Mouse (Mus musculus) frontal cortex, adult 2 months (tissue): ENCODE measurements around the gene Col18a1. TPM values are rescaled to one million over a fixed set of nuclear protein-coding genes. Genes with fewer than 3 reads are reported as not detected.

ENCODE experiments used
- DNase-seq, 2 experiments: peaks; one replicate each; pipeline ENCODE4 v3.0.0; 2022; ENCODE audit warnings: low spot score in 1 of 2; ENCODE audit errors: extremely low spot score in 1 of 2
- polyA plus RNA-seq: library from polyadenylated mRNA; depleted of rRNA; stranded (reverse); fragments of >200 nt; gene quantifications from 2 replicates; pipeline ENCODE4 v1.2.3, GENCODE M21; 2012

Gene Col18a1
- polyA plus RNA-seq, 1 experiment: 3.8 TPM

DNA sequence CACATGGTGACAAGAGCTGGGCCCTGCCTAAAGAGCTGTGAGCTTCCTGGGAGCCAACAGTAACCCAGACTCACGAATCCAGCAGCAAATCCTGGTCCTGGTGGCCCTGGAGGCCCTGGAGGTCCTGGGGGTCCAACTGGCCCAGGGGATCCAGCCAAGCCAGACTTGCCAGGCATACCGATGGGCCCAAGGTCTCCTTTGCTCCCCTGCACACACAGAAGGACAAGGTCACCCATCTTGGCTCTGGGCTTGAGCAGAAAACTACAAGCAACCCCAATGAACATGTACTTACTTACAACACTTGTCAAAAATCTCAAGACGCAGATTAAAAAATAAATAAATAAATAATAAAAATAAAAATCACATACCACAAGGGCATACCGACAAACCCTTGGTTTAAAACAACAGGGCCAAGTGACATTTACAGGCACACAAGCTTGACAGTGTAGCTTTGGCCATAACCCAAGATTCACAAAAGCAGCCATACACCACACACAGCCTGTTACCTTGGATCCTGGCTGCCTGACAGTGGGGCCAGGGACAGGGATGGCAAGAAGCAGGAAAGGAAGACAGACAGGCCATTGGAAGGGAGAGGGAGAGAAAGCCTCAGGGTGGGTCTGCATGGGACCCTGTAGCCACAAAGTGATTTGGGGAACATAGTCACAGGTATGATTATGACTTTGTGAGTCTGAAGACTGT lies 91.9 kb downstream of the Col18a1 start:
- no peak for DNase-seq

DNA sequence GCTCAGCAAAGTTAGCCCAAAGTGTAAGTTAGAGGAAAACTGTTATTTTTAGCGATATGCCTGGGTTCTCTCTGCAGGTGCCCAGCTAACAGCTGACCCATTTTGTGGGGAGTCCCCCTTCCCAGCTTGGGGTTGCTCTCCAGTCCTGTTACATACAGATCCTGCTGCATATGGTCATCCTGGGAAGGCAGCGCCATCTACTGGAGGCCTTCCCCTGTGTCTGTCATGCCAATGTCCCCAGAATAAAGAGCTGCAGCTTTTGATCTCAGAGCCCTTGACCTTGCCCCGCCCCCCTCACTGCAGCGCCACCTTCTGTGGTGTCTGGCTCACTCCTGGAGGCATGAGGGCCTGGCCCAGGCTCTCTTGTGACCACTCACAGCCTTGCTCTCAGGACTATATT lies 96.3 kb downstream of the Col18a1 start:
- peak; percentile 26 to 78 for DNase-seq

DNA sequence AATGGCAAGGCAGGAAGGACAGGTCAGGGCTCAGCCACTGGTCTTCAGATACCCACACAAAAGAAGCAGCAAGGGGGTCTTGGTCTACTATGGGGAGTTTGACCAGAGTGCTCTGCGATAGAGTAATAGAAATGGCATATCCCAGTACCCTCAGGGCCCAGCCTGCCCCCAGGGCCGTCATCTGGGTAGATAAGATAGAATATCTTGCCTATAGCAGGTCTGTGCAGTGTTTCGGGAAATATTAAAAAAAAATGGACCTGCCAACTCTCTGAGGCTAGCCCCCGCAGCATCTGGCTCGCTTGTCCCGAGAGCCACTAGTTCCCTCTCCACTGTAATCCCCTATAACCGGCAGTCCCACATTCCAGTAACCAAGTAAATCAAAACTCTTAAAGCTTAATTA lies 97.9 kb downstream of the Col18a1 start:
- no peak for DNase-seq

DNA sequence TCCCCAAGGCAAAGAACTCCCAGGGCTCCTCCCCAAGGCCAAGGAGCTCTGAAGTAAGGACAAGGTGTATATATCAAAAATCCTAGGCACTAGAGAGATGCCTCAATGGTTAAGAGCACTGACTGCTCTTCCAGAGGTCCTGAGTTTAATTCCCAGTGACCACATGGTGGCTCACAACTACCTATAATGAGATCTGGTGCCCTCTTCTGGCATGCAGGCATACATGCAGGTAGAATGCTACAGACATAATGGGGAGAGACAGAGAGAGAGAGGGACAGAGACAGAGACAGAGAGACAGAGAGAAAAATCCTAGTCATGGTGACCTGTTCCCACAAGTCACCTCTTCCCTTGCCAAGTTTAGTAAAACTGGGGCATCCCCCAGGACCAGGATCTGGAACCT lies 101.7 kb downstream of the Col18a1 start:
- DNase-seq: no peak

DNA sequence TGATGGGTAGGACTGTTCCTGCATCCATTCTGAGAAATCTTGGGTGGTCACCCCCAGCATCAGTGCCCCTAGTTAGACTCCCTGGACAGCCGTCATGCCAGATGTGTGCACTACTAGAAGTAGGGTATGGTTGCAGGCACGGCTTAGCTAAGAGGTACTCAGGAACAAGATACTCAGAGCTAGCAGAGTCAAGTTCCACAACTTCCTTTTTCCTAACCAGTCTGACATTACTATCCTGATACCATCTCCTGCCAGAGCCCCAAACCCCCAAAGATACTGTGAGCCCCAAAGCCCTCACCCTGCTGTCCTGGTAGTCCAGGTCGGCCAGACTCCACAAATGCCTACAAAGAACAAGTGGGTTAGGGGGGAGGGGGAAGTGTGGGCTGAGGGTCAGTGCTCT lies 102.1 kb downstream of the Col18a1 start:
- DNase-seq: no peak

DNA sequence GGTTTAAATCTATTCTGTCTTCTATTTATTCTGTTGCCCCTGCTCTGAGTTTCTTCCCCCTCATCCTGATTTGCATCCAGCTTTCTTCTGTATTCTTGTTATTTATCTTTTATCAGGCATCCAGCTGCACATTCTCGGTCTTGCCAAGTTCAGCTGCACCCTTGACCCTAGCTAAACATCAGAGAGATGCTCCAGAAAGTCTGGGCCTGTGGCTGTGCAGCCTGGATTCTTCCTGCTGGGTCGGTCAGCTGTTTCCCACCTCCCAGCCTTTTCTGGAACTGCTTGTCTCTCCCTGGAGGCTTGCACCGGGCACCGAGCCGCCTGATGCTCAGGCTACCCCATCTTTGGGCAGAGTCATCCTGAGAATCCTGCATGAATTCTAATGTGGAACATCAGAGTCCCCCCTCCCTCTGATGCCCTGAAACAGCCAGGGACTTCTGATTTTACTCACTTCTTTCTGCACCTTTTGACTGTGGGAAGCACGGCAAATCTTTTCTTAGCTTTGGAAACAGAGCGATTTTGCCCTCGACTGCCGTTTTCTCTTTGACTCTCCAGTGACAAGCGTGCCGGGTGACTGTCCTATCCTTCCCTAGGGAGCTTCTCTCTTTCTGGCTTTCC lies 103.8 kb downstream of the Col18a1 start:
- peak in 1 of 2 experiments; percentile 8 for DNase-seq

DNA sequence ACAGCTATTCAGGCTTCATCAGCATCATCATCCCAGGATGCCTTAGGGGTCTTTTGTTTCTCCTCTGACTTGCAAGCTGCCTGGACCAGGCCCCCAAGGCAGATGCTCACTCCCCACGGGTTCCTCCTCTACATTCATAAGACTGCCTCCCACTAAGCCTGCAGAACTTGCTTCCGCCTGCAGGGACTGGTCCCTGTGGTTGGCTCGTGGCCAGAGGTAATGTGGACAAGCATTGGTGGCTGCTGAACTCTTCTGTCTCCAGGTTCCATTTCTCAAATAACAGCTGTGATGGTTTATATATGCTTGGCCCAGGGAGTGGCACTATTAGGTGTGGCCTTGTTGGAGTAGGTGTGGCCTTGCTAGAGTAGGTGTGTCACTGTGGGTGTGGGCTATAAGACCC lies 104.9 kb downstream of the Col18a1 start:
- DNase-seq: no peak

DNA sequence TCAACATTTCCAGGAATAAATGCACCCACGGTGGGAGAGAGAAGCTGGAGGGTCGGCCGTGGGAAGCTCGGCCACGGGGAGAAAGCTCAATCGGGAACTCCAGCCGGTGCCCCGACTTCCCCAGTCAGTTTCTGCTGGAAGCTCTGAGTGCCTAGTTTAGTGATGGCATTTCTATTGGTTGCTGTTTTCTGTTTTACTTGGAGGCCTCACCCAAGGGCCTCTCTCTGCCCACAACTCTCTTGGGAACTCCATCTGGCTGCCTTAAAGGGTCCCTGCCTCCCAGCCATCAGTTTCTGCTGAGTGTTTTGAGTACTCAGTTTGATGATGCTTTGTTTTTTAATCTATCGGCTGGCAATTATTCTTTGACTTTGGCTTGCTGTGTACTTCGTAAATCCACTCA lies 109.6 kb downstream of the Col18a1 start:
- no peak for DNase-seq

DNA sequence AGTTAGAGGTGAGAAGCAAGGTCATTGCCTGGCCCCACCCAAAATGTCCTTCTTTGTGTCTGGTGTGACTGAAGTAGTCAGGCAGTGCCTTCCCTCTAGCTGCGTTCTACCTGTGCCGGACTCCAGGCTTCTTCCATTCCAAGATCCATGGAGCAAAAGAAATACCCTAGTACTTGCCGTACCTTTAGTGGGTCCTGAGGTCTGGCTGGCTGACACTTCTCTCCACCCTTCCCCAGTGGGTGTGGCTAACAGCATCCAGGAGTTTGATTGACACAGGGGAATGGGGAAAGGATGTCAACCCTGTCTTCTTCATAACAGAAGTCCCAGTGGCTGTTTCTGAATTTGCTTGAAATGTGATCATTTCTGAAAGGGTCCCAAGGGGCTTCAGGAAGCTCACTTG lies 117.7 kb downstream of the Col18a1 start:
- no peak for DNase-seq

DNA sequence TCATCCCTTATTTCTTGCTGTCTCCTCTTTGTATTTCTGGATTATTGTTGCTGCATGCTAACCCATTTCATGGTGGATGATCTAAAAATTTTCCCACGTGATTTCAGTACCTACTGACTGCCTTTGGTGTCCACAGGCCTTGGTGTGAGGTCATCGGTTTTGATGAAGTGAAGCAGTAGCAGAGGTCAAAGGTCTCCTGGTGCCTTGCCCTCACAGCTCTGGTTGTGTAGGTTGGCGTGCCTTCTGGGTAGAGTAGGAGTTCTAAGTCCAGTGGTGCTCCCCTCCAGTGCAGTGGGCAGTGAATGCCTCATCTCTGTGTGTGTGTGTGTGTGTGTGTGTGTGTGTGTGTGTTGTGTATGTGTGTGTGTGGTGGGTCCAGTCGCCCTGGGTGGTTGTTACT lies 118.2 kb downstream of the Col18a1 start:
- no peak for DNase-seq

DNA sequence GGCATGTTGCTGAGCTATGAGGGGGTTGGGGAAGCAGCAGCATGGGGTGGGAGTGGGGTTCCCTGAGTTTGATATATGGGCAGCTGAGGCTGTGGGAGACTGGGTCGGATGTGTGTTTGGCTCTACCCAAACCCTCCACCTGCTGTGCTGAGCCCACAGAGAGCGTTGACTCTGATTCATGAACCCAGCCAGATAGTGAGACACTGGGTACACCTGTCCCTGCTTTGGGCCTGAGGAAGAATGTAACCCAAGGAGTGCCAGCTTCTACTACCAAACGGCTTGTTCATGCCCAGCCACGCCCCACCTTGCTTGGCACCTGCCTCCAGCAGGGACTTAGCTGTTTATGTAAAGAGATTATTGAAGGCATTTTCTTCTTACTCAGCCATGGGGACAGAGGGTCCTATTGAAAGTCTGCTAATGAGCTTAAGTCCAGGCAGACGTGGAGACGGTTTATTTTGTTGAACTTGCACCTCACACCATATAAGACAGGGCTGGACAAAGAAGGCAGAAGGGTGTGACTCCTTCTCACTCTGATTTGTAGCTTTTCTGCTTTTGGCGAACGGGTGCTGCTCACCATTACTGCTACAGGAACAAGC lies 127.7 kb downstream of the Col18a1 start:
- DNase-seq: no peak

DNA sequence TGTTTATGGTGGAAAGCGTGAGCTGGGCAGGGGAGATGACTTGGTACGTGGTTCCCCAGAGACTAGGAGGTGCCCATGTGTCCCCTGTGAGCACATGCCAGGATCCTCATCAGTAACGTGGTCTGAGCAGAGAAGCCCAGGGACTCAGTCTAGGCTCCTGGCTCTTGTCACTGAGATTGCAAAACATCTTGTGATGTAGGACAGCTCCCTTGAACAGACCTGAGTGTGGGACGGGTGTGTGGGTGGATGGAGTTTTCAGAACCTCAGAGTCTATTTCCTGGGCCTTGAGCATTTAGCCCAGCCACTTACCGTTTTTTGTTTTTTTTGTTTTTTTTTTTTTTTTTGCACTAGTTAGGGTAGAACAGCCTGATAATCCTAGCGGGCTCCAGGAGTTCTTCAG lies 130.9 kb downstream of the Col18a1 start:
- peak; percentile 80 to 87 for DNase-seq

DNA sequence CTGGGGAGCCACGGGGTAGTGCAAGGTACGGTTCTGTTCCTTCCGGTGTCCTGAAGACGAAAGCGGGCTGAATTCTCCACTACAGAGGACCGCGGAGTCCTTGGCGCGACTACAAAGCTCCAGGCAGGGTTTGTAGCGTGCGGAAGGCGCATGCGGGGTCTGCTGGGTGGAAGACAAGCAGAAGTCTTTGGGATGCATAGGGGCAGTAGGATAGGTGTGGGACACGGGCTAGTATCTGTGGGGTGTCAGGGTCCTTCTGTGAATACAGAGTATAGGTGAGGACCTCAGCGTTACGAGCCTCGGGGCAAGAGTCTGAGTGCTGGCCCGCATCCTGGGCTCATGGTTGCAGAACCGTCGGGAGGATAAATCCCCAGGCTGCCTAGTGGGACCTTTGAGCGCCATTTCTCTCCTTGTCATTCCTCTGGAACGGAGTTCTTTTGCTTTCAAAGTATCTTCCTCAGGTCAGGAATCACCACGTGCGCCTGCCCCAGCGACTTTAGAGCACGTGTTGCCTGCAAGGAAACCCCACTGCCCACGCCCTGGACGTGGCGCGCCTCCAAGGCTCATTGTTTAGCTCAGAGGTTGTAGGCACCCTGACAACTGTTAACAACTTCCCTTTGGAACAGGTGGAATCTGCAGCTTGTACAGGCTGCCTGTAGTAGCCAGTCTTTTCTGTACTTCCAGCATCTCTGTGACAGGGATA lies 132.9 kb downstream of the Col18a1 start:
- DNase-seq: peak; percentile 29 to 71

DNA sequence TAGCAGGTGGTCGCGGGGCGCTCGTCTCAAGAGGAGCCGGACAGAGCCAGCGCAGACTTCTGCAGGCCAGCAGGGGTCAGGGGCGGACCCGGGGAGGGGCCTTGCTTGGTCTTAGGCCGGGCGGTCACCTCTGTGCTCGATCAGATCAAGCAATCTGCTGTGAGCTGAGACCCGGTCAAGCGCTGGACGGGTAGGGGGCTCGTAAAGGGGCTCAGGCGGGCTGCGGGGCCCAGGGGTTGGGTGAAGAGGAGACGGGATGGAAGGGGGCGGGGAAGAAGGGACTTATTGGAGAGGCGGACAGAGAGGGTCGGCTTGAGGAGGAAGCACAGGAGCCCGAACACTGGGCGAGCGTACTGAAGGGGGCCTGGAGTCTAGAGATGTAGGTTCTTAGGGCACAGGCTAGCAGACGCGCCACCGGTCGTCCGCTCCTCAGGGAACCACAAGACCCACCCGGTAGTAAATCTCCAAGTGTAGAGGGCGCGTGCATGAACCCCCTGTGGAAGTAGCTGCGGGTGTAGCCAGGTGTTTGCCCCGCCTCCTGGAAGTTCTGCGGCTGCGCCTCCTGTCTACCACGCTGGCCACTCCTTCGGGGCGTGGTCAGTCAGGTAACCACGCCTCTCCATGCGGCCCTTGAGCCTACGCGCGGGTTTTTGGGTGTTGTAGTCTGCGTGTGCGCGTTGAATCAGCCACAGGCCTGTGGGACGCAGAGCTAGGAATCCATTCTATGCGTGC lies 133.6 kb downstream of the Col18a1 start:
- DNase-seq: peak; percentile 86 to 96

DNA sequence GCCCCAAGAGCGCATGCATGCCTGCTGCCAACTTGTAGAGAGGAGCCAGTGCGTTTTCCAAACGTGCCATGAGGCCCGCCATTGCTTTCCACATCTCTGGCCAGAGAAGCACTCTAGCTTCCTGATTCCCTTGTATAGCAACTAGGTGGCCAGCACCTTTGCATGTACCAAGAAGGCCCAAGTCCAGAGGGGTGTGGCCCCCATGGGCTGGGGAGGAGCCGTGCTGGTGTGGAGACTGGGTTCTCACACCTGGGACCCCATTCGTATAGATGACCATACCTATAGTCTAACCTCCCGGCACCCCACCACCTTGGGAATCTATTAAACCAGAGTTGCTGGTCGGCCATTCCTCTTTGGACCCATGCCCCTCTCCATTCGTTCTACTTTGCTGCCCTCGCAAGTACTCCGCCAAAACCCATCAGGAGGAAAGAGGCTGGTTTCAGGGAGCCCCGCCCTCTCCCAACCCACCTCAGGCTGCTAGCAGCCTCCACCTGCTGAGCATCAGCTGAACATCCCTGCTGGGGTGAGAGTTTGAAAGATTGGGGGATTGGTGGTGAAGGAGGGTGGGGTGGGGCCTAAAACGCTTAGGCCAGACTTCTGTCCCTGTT lies 134.5 kb downstream of the Col18a1 start, which contains the start of gene Slc19a1:
Slc19a1 (plus strand) TSS at position 474 of the 608 bp plus-strand sequence.
- no peak for DNase-seq

DNA sequence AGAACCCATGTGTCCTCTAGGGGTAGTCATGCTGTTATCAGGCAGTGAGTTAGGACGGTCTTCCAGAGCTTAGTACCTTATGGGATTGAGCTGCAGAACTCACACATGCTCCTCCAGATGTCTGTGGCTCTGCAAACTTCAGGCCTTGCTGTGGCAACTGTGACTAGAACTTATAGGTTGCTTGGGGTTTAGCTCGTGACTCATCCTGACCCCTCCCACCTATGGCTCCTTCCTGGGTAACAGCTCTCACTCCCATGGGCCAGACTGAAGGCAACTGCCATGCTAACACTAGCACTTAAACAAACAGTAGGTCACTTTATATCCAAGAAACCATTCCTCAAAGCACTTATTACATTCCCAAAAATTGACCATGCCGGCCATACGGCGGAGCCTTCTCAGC lies 135.7 kb downstream of the Col18a1 start:
- no peak for DNase-seq

DNA sequence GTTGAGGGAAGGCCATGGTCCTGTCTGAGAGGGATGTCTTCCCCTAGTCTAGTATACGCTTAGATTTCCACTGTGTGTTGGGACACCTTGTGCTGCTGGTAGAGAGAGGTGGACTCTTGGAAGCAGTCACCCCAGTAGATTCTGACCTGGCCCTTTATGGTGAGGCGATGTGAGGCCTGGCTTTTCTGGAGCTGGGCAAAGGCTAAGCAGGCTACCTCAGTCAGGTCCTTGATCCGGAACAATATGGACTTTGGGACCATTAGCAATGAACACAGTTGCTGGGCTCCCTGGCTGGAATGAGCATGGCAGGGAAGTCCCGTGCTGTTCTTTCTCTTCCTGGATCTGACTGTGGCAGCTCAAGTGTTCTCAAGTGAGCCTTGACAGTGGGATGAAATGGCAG lies 136.6 kb downstream of the Col18a1 start:
- DNase-seq: no peak

DNA sequence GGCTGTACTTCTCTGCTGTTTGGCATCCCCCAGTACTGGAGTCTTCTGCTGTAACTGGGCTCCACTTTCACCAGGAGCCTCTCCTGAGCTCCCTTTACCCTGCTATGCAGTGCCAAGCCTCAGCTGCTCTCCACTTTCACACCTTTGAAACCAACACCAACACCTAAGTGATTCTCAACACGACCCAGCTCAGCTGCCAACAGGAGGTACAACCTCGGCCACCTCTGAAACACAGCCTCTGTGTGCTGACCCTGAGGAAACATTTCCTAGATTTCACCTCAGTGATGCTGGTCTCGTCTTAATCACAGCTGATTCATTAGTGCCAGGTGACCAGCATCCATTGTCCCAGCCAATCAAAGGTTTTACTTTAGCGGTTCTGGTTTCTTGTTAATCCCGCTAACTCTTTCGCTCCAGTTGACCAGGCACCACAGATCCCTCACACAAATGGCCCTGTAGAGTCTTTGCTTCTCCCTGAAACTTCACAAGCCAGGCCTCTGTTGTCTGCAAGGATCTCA lies 137.5 kb downstream of the Col18a1 start:
- DNase-seq: no peak

DNA sequence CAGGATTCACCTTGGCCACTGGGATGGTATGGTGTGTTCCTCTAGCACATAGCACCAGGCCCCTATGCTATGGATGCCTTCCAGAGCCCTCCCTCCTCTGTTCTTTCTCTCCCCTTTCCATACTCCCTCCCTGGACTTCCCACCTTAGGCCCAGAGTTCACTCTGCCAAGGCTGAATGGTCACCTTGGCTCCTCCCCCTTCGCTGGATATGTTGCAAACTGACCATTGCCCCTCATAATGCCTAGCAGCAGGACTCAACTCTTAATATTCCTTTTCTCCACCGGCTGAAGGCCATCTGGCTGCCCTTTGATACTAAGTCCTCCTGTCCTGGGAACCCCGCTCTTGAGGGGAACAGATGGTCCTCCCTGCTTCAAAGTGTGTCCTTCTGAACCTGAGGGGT lies 139.4 kb downstream of the Col18a1 start:
- DNase-seq: no peak

DNA sequence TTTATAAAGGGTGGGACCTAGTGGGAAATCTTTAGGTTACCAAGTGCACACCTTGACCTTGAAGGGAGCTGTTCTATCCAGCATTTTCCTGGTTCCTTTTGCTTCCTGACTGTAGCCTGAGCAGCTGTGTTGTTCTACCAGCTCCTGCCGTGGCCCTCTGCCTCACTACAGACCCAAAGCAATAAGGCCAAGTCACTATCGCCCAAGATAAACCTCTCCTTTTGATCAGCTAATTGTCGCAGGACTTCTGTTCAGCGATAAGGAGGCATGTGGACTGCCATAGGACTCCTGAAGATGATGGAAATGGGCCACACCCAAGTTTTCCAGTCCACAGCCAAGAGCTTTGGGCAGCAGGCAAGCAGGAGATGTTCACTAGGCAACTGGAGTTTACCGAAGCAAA lies 142.1 kb downstream of the Col18a1 start:
- DNase-seq: no peak
